Mouse (Mus musculus) CH12.LX (cell line): ENCODE data around the gene Teddm3.

Source experiments
- CTCF ChIP-seq, 2 experiments: IDR thresholded peaks in 1 of 2; conservative IDR thresholded peaks in 1 of 2; 2 replicates each; pipeline ENCODE4 v1.5.1; 2011 to 2012; ENCODE audit warnings: low read depth in 2 of 2, low read length in 2 of 2, improper control_type of control experiment in 1 of 2, inconsistent platforms in 1 of 2, mild to moderate bottlenecking in 1 of 2, moderate library complexity in 1 of 2
- POLR2A ChIP-seq: IDR thresholded peaks from 2 replicates; pipeline ENCODE4 v1.6.1; 2011; ENCODE audit warnings: low read depth, mild to moderate bottlenecking, improper control_type of control experiment, low read length
- POLR2AphosphoS2 ChIP-seq: IDR thresholded peaks from 2 replicates; pipeline ENCODE4 v1.6.1; 2011; ENCODE audit warnings: low read depth, low read length, improper control_type of control experiment
- USF1 ChIP-seq: IDR thresholded peaks from 2 replicates; pipeline ENCODE4 v1.6.1; 2014; ENCODE audit warnings: low read depth, mild to moderate bottlenecking, inconsistent platforms, low read length, improper control_type of control experiment
- ZNF384 ChIP-seq: IDR thresholded peaks from 2 replicates; pipeline ENCODE4 v1.6.1; 2012; ENCODE audit warnings: low read depth, low read length, improper control_type of control experiment, inconsistent platforms

DNA sequence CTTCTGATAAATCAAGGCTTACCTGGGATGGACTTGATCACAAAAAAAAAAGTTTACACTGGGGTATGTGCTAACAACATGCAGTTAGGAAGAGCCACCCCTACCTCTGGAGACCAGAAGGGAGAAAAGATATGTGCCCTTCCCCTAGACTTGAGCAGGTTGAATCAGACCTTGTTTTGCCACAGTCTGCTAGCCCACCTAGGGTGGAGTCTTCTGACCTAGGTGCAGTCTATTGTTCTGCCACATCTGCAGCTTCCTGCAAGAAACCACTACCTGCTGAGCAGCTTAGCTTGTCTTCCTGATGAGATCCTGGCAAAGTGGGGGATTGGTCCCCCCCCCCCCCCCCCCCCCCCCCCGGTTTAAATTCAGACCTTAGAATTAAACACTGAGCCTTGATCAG, 21.4 kb upstream of the Teddm3 start:
- TF ChIP-seq POLR2A (no peak), ZNF384 (no peak), USF1 (no peak), POLR2AphosphoS2 (no peak), CTCF (conservative IDR thresholded peaks at IDR 0.05 in 1 of 2, IDR thresholded peaks at IDR 0.05 in 1 of 2; ENCODE audit: low read depth in 2 of 2, low read length in 2 of 2) (no peak)
